8 mouse cellular contexts compared by ENCODE assay signal in the genomic region with DNA sequence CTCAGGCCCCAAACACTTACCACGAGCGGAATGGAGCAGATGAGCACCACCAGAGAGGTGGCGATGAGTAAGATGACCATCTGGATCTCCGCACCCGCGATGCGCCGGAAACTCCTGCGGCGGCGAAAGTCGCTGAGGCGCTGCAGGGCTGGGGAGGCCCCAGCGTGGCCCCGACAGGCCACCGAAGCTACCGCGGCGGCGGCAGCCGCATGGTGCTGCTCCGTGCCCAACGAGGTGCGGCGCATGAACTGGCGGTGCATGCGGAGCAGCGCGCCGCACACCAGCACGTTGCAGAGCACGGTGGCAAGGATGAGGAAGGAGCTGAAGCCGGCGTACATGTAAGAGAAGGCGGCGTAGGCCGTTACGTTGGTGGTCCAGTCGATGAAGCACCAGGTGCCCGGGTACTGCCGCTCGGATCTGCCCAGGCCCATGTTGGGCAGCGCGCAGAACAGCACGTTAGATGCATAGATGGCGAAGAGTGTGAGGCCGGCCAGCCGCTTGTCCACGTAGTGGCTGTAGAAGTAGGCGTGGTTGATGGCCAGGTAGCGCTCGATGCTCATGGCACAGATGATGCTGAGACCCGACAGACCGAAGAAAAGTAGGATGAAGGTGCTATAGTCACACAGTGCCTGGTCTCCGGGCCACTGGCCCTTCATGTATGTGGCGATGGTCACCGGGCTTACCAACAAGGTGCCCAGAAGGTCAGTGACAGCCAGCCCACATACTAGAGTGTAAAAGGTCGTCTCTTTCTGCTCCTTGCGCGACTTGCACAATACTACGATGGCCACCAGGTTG. TPM values are rescaled to one million over a fixed set of nuclear protein-coding genes. Genes with fewer than 3 reads are reported as not detected.
DNase-seq lines count a peak whose midpoint lies in the region; ATAC-seq and TF ChIP-seq lines count a peak whose summit lies in the region.

No protein-coding gene starts in this region.

- TF ChIP-seq CTCF in MEL (IDR thresholded peaks at IDR 0.05 in 2 of 3, conservative IDR thresholded peaks at IDR 0.05 in 1 of 3; ENCODE audit: control insufficient read depth in 1 of 3, insufficient read depth in 1 of 3, low read depth in 2 of 3, low read length in 3 of 3, poor library complexity in 1 of 3, severe bottlenecking in 1 of 3): no peak

- no peak; a peak in 1 of 4 replicates for TF ChIP-seq POLR2A in MEL (IDR thresholded peaks at IDR 0.05; ENCODE audit: control insufficient read depth in 1 of 2, insufficient read depth in 1 of 2, low read depth in 1 of 2, low read length in 2 of 2, poor library complexity in 1 of 2)

- 2% methylated on average over 61 of the region's 61 CpGs for WGBS in embryonic facial prominence, embryonic 15.5 days
- WGBS in limb, embryonic 15.5 days: 2% methylated on average over 61 of the region's 61 CpGs
- 2% methylated on average over 61 of the region's 61 CpGs for WGBS in neural tube, embryonic 13.5 days

- ATAC-seq in frontal cortex, adult (ENCODE audit: low TSS enrichment): peak; percentile 31
- ATAC-seq in embryonic facial prominence, embryonic 15.5 days (ENCODE audit: insufficient number of reproducible peaks, low FRiP score, low TSS enrichment, low read depth): no peak; the same call in 1 of the 2 replicates
- no peak for ATAC-seq in limb, embryonic 15.5 days (ENCODE audit: insufficient number of reproducible peaks, low FRiP score, low TSS enrichment, low read depth)
- peak; percentile 65 for ATAC-seq in neural tube, embryonic 13.5 days (ENCODE audit: low read depth)

- no peak for TF ChIP-seq RAD21 in MEL (IDR thresholded peaks at IDR 0.05; ENCODE audit: low read depth, low read length)

- peak overlapping the region; percentile 71 for H3K9ac ChIP-seq in MEL (ENCODE audit: control insufficient read depth, low read depth, low read length, poor library complexity, severe bottlenecking)
- no peak overlapping the region; the same call in 1 of the 2 replicates for H3K9ac ChIP-seq in embryonic facial prominence, embryonic 15.5 days
- peak overlapping the region; percentile 48 for H3K9ac ChIP-seq in limb, embryonic 15.5 days
- peak overlapping the region; percentile 70 for H3K9ac ChIP-seq in neural tube, embryonic 13.5 days

- DNase-seq in frontal cortex, postnatal 25 days (ENCODE audit: low spot score in 2 of 2): no peak
- peak; percentile 68 for DNase-seq in MEL (ENCODE audit: low read depth, low spot score)
- DNase-seq in heart, postnatal 14 days: peak; percentile 38
- peak; percentile 61 for DNase-seq in thymus, postnatal 36 days

- H3K4me3 ChIP-seq in MEL (ENCODE audit: control insufficient read depth in 1 of 2, insufficient read depth in 1 of 2, low read depth in 2 of 2, low read length in 2 of 2): peak overlapping the region; percentile 48 to 61
- H3K4me3 ChIP-seq in embryonic facial prominence, embryonic 15.5 days (replicated peaks): peak overlapping the region; percentile 60
- H3K4me3 ChIP-seq in limb, embryonic 15.5 days: peak overlapping the region; percentile 60
- H3K4me3 ChIP-seq in neural tube, embryonic 13.5 days: peak overlapping the region; percentile 56

- H3K36me3 ChIP-seq in MEL (ENCODE audit: control insufficient read depth in 1 of 2, insufficient read depth in 2 of 2, low read length in 2 of 2): peaks cover 0 to 19% of the 10 kb centered on the region in 2 experiments; a peak in 2 of 4 replicates
- no peaks in the 10 kb centered on the region for H3K36me3 ChIP-seq in embryonic facial prominence, embryonic 15.5 days
- H3K36me3 ChIP-seq in limb, embryonic 15.5 days: no peaks in the 10 kb centered on the region
- H3K36me3 ChIP-seq in neural tube, embryonic 13.5 days: no peaks in the 10 kb centered on the region

- peak overlapping the region; percentile 78 for H3K27ac ChIP-seq in MEL (ENCODE audit: control insufficient read depth, low read depth, low read length)
- H3K27ac ChIP-seq in embryonic facial prominence, embryonic 15.5 days (replicated peaks): no peak overlapping the region
- no peak overlapping the region for H3K27ac ChIP-seq in limb, embryonic 15.5 days
- no peak overlapping the region for H3K27ac ChIP-seq in neural tube, embryonic 13.5 days (replicated peaks)

- no peak for TF ChIP-seq EP300 in MEL (IDR thresholded peaks at IDR 0.05; ENCODE audit: low read depth in 1 of 2, low read length in 2 of 2)

- H3K4me2 ChIP-seq in embryonic facial prominence, embryonic 15.5 days (replicated peaks): peak overlapping the region; percentile 100
- peak overlapping the region; percentile 100 for H3K4me2 ChIP-seq in limb, embryonic 15.5 days
- H3K4me2 ChIP-seq in neural tube, embryonic 13.5 days: peak overlapping the region; percentile 84

- H3K4me1 ChIP-seq in MEL (ENCODE audit: control insufficient read depth in 1 of 2, insufficient read depth in 2 of 2, low read length in 2 of 2): peaks cover 7 to 21% of the 10 kb centered on the region in 2 experiments
- H3K4me1 ChIP-seq in embryonic facial prominence, embryonic 15.5 days: peaks cover 29% of the 10 kb centered on the region
- H3K4me1 ChIP-seq in limb, embryonic 15.5 days: peaks cover 40% of the 10 kb centered on the region
- H3K4me1 ChIP-seq in neural tube, embryonic 13.5 days (replicated peaks): peaks cover 32% of the 10 kb centered on the region

- intact Hi-C loops in heart, postnatal 14 days (cut with DNase I): loop anchor here (5.0 to 10.0 kb wide), 3 partner anchors 102 to 965 kb away; no protein-coding TSS in a partner anchor

- H3K79me2 ChIP-seq in MEL (ENCODE audit: control insufficient read depth, insufficient read depth, low read length, poor library complexity): peaks cover 8% of the 10 kb centered on the region

- H3K9me3 ChIP-seq in MEL (replicated peaks; ENCODE audit: insufficient read depth, low read length): no peaks in the 10 kb centered on the region
- no peaks in the 10 kb centered on the region for H3K9me3 ChIP-seq in embryonic facial prominence, embryonic 15.5 days (replicated peaks)
- no peaks in the 10 kb centered on the region for H3K9me3 ChIP-seq in limb, embryonic 15.5 days
- H3K9me3 ChIP-seq in neural tube, embryonic 13.5 days: no peaks in the 10 kb centered on the region

- no peaks in the 10 kb centered on the region for H3K27me3 ChIP-seq in MEL (ENCODE audit: control insufficient read depth in 1 of 2, insufficient read depth in 2 of 2, low read length in 2 of 2)
- H3K27me3 ChIP-seq in embryonic facial prominence, embryonic 15.5 days: peaks cover 45% of the 10 kb centered on the region
- H3K27me3 ChIP-seq in limb, embryonic 15.5 days: peaks cover 24% of the 10 kb centered on the region
- H3K27me3 ChIP-seq in neural tube, embryonic 13.5 days: peaks cover 64% of the 10 kb centered on the region

TF ChIP-seq in MEL, 35 proteins besides CTCF, POLR2A, EP300 and RAD21:
- TF ChIP-seq USF2 (IDR thresholded peaks at IDR 0.05; ENCODE audit: borderline replicate concordance in 1 of 2, insufficient read depth in 1 of 2, low read depth in 1 of 2, low read length in 2 of 2) (no peak), MAX (IDR thresholded peaks at IDR 0.05; ENCODE audit: low read length) (peak; percentile 66)
TF ChIP-seq in MEL: peak in this region for 1.

RNA-seq across cellular contexts. Expression of gene Ptger4, which starts 1.5 kb away (rescaled TPM):
- 3.5 and 3.7 TPM in 2 replicates for total RNA-seq in MEL (2012; rRNA removed)
- polyA plus RNA-seq in MEL (2012; ENCODE audit: insufficient read depth in 1 of 2, insufficient read length in 2 of 2, low read depth in 1 of 2, low replicate concordance in 2 of 2, missing spikeins in 1 of 2): 1 to 10 TPM in 1 of 2 experiments, not detected in 1; 5.7 TPM
- 5.0 and 5.7 TPM in 2 replicates for polyA plus RNA-seq in embryonic facial prominence, embryonic 15.5 days (2015; fragmentation: Nextera tagmentation; extraction: Ambion mirVana)
- total RNA-seq in heart, postnatal 14 days (2021): 1 to 10 TPM; 2.8 to 3.0 TPM
- 5.0 and 5.6 TPM in 2 replicates for polyA plus RNA-seq in limb, embryonic 15.5 days (2015; fragmentation: Nextera tagmentation; extraction: Ambion mirVana)
- polyA plus RNA-seq in neural tube, embryonic 13.5 days (2015; fragmentation: Nextera tagmentation; extraction: Ambion mirVana): 4.2 and 4.4 TPM in 2 replicates

RNA-seq across cellular contexts. Expression of gene Ttc33, which starts 57.1 kb away (rescaled TPM):
- total RNA-seq in MEL (2012; rRNA removed): 21.0 and 22.0 TPM in 2 replicates
- polyA plus RNA-seq in MEL (2012; ENCODE audit: insufficient read depth in 1 of 2, insufficient read length in 2 of 2, low read depth in 1 of 2, low replicate concordance in 2 of 2, missing spikeins in 1 of 2): 10 to 100 TPM in 1 of 2 experiments, not detected in 1; 26.2 TPM
- 37.7 and 40.2 TPM in 2 replicates for polyA plus RNA-seq in embryonic facial prominence, embryonic 15.5 days (2015; fragmentation: Nextera tagmentation; extraction: Ambion mirVana)
- total RNA-seq in heart, postnatal 14 days (2021): 10 to 100 TPM; 30.6 to 33.4 TPM
- polyA plus RNA-seq in limb, embryonic 15.5 days (2015; fragmentation: Nextera tagmentation; extraction: Ambion mirVana): 34.8 and 37.8 TPM in 2 replicates
- 55.0 and 58.3 TPM in 2 replicates for polyA plus RNA-seq in neural tube, embryonic 13.5 days (2015; fragmentation: Nextera tagmentation; extraction: Ambion mirVana)

Comparison
In these comparisons a context has a peak if more than half of its experiments do, and no peak if none do; other contexts are left out.
1. ATAC-seq: peak in frontal cortex, adult (single experiment) and neural tube, embryonic 13.5 days (single experiment); none in embryonic facial prominence, embryonic 15.5 days (single experiment) and limb, embryonic 15.5 days (single experiment).
2. DNase-seq: peak in MEL (single experiment), heart, postnatal 14 days (2 of 2) and thymus, postnatal 36 days (2 of 2); none in frontal cortex, postnatal 25 days (0 of 2).
3. Peak in every context shown above with its lines, with median percentiles within 50 percentile points of each other: H3K4me3 ChIP-seq and H3K4me2 ChIP-seq.